Mouse (Mus musculus) erythroblast, embryonic 14.5 days (primary cell): ENCODE measurements at regions not wholly inside any gene's neighbourhood (a gene's known extent, or its start where the extent isn't known, plus 50 kb on each side); places are given as distances from the start of the nearest gene placed in this dataset.

Source experiments
- GATA1 ChIP-seq: IDR thresholded peaks from 2 replicates; pipeline ENCODE4 v1.6.1; 2012; ENCODE audit warnings: low read length, inconsistent platforms, mixed read lengths
- TAL1 ChIP-seq: IDR thresholded peaks from 3 replicates; pipeline ENCODE4 v1.6.1; 2012; ENCODE audit warnings: low read length, inconsistent platforms, mixed read lengths

DNA sequence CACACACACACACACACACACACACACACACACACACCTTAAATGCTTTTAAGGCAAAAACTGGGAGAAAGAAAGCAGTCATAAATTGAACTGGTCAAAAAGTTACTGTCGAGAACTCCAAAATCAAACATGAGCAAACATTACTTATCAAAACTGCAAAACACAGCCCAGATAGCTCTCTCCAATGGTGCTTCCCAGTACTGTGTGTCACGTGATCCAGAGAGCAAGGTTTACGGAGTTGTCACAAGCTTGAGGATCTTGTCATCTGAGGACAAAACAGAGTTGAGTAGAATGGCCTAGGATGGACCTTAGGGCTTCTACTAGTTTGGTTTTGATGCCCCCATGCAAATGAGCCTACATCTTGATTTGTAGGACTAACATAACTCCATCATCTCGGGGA lies 102.3 kb upstream of the Bcl6 start:
- TF ChIP-seq GATA1 (no peak), TAL1 (no peak)
